Mouse (Mus musculus) T-cell, adult 66 days (primary cell): ENCODE results near the gene Parvg. TPM values are rescaled to one million over a fixed set of nuclear protein-coding genes. Genes with fewer than 3 reads are reported as not detected.

ENCODE experiments used
- total RNA-seq, 2 experiments: library from RNA; stranded (reverse); gene quantifications; 3 replicates in 1 of 2; 4 replicates in 1 of 2; pipeline ENCODE4 v1.2.4; 2023

Gene Parvg
- 10 to 100 TPM; 82.0 to 92.2 TPM for total RNA-seq

GRCm38 (mm10) chr15:84323966-84324869 lies at the start of gene Parvg:
Parvg (plus strand) TSS chr15:84324026.

Other genes starting within 250 kb of the Parvg start
- gene Sult4a1, start 218.3 kb upstream of the Parvg start, total RNA-seq, result not detected
- gene Pnpla5, start 200.9 kb upstream of the Parvg start, total RNA-seq, result not detected
- gene Pnpla3, start 156.2 kb upstream of the Parvg start, total RNA-seq, result not detected
- 10 to 100 TPM; 79.9 to 86.1 TPM for gene Samm50, start 131.8 kb upstream of the Parvg start, total RNA-seq
- gene Parvb, start 92.0 kb upstream of the Parvg start, total RNA-seq, result 1 to 10 TPM in 1 of 2 experiments, under 1 TPM in 1; 0.39 to 1.2 TPM
- not detected for gene Shisal1, start 123.1 kb downstream of the Parvg start, total RNA-seq
- gene Rtl6, start 233.8 kb downstream of the Parvg start, total RNA-seq, result 1 to 10 TPM; 6.2 to 7.0 TPM